Mouse (Mus musculus) left cerebral cortex, adult 9 months (tissue): ENCODE measurements at regions not wholly inside any gene's neighbourhood (a gene's known extent, or its start where the extent isn't known, plus 50 kb on each side); places are given as distances from the start of the nearest gene placed in this dataset.
"Not testable (repeated sequence)": the region's sequence is repeated elsewhere in the genome, so short reads cannot be mapped to it uniquely, and the experiment has no call there.

Source experiments
- DNase-seq, 2 experiments: peaks; one replicate each; pipeline ENCODE4 v3.0.0; 2022; ENCODE audit warnings: low spot score in 2 of 2

- no peak for DNase-seq
Measured at GRCm38 (mm10) chr3:33440905-33441304, 297.9 kb upstream of the Pex5l start.

- peak; percentile 67 to 71 for DNase-seq
Measured at GRCm38 (mm10) chr3:33440500-33440899, 297.5 kb upstream of the Pex5l start.

GRCm38 (mm10) chr3:33416922-33417321 is 273.9 kb upstream of the Pex5l start:
- DNase-seq: no peak

DNA sequence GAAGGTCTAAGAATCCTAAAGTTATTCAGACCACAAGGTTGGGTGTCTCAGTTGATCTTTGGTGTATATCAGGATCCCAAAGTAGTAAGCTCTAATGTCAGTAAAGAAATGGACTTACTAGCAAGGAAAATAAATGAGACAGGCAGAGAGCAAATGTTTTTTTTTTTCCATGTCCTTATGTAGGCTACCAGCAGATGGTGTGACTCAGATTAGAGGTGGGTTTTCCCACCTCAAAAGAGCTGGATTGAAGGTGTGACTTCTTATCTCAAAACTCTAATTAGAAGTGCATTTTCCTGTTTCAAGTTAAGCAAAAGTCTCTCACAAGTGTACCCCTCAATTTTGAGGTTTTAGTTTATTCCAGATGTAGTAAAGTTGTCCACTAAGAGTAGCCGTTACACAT is 273.3 kb upstream of the Pex5l start:
- no peak for DNase-seq

DNA sequence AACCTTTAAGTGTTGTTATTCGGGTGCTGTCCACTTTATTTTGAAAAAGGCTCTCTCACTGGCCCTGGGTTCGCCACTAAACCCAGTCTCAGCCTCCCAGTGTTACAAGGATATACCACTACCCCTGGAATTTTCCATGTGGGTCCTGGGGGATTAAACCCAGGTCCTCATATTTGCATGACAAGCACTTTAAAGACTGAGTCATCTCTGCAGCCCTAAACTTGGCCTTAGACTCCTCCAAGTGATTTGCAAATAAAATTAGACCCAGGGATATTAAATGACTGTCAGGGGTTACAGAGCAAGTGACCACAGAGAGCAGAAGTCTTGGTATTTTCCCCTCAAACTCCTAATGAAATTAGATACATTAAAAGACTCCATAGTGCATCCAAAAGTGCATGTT is 258.9 kb upstream of the Pex5l start:
- no peak for DNase-seq

DNA sequence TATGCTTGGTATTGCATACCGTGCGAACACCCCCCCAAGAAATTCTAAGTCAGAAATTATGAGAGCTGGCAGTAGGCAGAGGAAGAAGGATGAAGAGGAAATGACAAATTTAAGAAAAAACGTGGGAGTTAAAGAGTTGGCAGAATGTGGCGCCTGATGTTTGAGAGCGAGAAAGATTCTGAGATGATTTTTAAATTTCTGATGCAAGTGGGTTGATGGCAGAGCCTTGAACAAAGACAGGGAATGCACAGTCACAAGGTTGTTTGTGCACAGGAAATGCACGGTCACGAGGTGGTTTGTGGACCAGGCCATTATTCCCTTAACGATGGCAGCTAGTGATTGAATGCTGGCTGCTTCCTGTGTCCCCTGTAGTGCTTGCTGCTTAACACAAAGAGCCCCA is 256.3 kb upstream of the Pex5l start:
- peak; percentile 59 to 65 for DNase-seq

DNA sequence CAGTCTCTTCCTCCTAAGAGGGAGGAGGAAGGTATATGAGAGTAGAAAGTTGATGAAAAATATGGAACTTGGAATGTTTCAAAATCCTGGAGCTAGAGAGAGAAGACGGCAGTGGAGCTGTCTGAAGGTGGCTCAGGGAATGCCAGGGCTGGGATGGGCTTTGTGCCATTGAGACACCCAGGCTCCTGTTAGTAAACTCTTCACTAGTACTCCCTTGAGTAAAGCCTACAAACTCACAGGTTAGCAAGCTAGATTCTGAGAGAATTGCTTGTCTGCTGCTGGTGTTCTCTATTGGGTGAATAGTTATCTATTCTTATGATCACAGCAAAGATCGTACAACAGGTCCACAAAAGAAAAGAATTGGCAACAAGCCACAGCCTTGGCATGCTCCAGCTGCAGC is 255.3 kb upstream of the Pex5l start:
- no peak for DNase-seq

- DNase-seq: peak in 1 of 2 experiments; percentile 42
Measured at GRCm38 (mm10) chr3:33397217-33397616, 254.2 kb upstream of the Pex5l start.

GRCm38 (mm10) chr3:33392541-33392822 is 249.4 kb upstream of the Pex5l start:
- no peak for DNase-seq

- DNase-seq: no peak
Measured at GRCm38 (mm10) chr3:33391765-33392540, 248.9 kb upstream of the Pex5l start.

DNA sequence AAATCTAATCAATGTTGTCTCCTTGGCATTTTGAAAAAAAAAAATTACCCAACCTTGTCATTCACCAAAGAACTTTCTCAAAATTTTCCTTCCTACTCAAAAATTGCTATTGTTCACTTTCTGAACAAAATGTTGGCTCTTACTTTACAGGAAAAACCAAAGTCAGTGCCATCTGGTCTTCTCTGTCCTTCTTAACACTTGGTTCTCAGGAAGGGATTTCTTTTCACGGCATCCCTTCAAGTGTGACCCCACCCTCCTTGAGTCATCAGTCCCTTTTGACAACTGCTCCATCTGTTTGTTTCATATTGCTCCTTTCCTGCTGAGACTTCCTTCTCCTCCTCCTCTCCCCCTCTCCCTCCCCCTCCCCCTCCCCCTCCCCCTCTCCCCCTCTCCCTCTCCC is 245.1 kb upstream of the Pex5l start:
- peak; percentile 39 to 40 for DNase-seq

DNA sequence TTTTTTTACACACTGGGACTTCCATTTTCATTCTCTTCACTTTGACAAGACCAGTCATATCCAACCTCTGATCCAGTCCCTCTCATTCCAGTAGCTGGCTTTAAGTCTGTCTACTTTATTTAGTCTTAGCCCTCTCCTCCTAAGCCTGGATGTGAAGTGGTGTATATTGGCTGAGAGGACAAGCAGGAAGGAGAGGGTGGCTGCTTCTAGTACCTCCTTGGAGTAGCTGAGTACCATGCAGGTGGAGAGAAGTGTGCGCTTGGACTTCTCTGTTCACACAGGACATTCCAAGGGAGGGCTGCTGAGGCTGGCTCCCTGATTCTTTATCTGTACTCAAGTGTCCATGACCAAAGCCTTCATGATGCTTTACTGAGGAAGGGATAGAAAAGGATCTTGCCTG is 240.6 kb upstream of the Pex5l start:
- no peak for DNase-seq

DNA sequence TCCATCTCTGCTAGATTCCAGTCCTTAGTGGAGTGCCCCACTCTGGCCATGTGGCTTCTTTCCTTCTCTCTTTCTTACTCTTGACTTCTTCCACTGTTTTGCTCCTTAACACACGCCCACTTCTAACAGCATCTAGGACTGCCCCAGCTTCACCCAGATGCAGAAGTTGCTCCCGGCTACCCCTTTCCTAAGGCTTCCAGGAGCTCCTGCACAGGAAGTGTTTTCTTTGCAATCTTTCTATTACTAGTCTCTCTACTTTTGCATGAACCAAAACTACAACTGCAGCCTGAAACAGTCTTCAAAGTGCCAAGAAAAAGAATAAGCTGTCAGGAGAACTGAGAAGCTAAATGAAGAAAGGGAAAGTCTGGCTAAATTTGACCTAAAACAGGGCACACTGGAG is 236.6 kb upstream of the Pex5l start:
- DNase-seq: no peak

GRCm38 (mm10) chr3:33375161-33375560 is 232.1 kb upstream of the Pex5l start:
- DNase-seq: no peak

DNA sequence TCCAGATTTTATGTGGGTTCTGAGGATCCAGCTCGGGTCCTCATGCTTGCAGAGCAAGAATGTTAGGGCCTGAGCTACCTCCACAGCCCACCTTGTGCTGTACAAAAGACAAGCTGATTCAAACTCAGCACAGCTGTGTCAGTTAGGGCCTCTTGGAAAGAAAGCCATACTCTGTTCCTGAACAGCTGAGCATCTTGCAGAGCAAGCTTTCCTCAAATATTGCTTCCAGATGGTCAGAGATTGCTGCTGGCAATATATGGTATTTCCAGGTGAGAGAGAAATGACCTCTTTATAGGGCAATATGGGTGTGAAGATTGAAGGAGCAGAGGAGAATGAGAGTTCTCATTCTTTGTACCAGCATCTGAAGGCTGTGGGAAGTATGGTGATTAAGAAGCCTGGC is 229.8 kb upstream of the Pex5l start:
- no peak for DNase-seq

DNA sequence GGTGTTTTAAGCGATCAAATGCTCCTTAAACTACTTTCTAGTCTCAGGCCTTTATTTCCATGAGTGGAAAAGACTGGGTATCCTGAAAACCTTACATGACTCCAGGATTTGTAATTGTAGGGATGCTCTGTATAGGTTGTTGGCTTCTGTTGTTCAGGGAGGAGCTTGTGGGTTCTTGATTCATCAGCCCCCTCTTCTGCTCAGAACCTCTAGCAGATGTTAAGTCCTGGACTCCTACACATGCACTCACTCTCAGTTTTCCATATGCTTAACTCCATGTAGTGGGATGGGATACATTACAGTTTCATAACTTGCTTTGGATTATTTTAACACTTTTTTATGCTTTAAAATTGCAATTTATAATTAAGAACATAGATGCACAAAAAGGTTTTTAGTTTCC is 220.5 kb upstream of the Pex5l start:
- no peak for DNase-seq

DNA sequence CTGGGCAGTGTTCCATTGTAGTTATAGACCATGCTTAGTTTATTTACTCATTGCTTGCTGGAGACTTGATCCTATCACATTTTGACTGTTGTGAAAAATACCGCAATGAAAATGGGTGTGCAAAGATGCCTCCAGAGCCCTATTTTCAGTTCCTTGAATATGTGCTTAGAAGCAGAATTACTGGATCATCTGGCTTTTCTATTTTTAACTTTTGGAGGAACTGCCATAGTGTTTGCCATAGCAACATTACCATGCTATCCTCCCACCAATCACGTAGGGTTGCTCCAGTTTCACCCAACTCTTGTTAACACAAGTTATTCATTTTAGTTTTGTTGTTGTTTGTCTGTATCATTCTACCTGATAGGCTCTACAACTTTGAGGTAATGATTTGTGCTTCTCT is 217.0 kb upstream of the Pex5l start:
- no peak for DNase-seq

GRCm38 (mm10) chr3:33353860-33354259 is 210.8 kb upstream of the Pex5l start:
- no peak for DNase-seq

DNA sequence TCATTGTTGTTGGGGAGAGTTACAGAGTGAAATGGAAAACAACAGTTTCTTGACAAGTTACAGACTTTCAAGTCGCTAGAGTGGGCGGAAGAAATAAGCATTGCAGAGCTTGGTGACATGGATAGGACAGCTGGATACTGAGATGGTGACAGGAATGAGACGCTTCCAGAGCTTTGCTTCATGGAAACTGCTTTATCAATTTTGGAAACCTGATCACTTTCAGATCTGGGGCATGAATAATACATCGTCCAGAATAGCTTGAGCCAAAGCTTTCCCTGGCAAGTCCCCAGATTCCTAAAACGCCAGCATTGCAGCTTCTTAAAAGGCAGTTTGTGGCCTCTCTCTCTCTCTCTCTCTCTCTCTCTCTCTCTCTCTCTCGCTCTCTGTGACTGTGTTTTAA is 207.9 kb upstream of the Pex5l start:
- peak in 1 of 2 experiments; percentile 33 for DNase-seq

DNA sequence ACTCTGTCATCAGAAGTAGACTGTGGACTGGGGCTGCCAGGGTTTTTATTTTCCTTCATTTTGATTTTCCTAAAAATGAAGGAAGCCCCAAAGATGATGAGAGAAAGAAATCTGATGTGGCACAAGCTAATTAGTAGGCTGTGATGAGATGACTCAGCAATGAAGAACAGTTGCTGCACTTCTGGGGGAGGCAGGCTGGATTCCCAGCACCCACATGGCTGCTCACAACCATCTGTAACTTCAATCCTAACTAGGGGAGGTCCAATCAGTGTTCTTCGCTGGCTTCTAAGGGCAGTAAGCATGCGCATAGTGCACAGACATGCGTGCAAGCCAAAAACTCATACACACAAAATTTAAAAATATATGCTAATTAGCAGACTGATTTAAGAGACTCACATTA is 191.0 kb upstream of the Pex5l start:
- peak in 1 of 2 experiments; percentile 45 for DNase-seq

GRCm38 (mm10) chr3:33317691-33318090 is 174.6 kb upstream of the Pex5l start:
- DNase-seq: not testable (repeated sequence)

GRCm38 (mm10) chr3:33312230-33312825 is 169.3 kb upstream of the Pex5l start:
- no peak for DNase-seq

DNA sequence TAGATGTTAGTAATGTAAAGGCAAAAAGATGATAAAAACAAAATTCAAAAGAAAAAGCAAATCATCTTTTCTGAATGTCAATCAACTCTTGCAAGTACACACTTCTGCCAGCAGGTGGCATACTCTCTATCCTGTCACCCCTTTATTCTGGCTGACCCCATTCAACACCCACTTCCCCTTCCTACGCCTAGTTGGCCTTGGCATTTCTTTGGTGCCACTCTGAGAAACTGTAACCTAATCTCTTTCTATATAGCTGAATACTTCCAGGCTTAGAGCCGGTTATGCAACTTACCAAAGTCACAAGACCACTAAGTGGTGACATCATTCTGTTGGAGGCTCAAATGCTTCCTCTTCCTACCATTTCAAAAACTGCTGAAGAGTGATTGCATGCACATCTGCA is 165.2 kb upstream of the Pex5l start:
- DNase-seq: peak in 1 of 2 experiments; percentile 22

DNA sequence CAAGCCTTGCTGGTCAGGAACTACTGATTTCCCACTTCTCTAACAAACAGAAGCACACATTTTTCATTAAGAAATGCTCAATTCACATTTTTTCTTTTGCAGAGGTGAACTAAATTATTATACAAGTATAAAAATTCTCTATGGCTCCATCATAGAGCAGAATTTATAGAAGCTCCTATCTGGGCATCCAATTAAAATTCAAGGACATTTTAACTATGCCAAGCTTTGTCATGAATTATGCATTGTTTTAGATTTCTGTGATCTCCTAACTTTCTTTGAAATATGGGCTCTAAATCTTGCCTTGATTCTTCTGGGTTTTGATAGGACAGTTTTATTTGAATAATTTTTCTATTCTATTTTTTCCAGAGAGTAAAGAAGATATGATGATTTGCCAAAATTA is 163.1 kb upstream of the Pex5l start:
- no peak for DNase-seq
